Mouse (Mus musculus) lung, embryonic 15.5 days (tissue): Measurements from ENCODE around the gene Slc25a31. TPM values are rescaled to one million over a fixed set of nuclear protein-coding genes. Genes with fewer than 3 reads are reported as not detected.

Experiments used
- ATAC-seq: fragments of 200-750 bp; cut with Nextera tagmentation; 2 replicates; pipeline ENCODE4 v1.8.0; 2017; ENCODE audit warnings: moderate number of reproducible peaks, borderline replicate concordance; ENCODE audit not compliant: low FRiP score, low TSS enrichment; ENCODE audit errors: extremely low read depth
- H3K27ac ChIP-seq: fragments of 300-500 bp; sonication (generic); 2 replicates; pipeline ENCODE4 v1.5.1; 2015; ENCODE audit warnings: moderate library complexity, mild to moderate bottlenecking, inconsistent platforms
- H3K27me3 ChIP-seq: fragments of 300-500 bp; sonication (generic); 2 replicates; pipeline ENCODE4 v1.6.1; 2015; ENCODE audit warnings: inconsistent platforms
- H3K36me3 ChIP-seq: fragments of 300-500 bp; sonication (generic); 2 replicates; pipeline ENCODE4 v1.6.1; 2015; ENCODE audit warnings: inconsistent platforms
- H3K4me1 ChIP-seq: fragments of 300-500 bp; sonication (generic); 2 replicates; pipeline ENCODE4 v1.6.1; 2015; ENCODE audit warnings: inconsistent platforms
- H3K4me2 ChIP-seq: fragments of 300-500 bp; sonication (generic); 2 replicates; pipeline ENCODE4 v1.6.1; 2015; ENCODE audit warnings: inconsistent platforms, mild to moderate bottlenecking, moderate library complexity
- H3K4me3 ChIP-seq: fragments of 300-500 bp; sonication (generic); 2 replicates; pipeline ENCODE4 v1.5.1; 2015; ENCODE audit warnings: mild to moderate bottlenecking, inconsistent platforms
- H3K9ac ChIP-seq: fragments of 300-500 bp; sonication (generic); 2 replicates; pipeline ENCODE4 v1.6.1; 2015; ENCODE audit warnings: inconsistent platforms
- H3K9me3 ChIP-seq: fragments of 300-500 bp; sonication (generic); 2 replicates; pipeline ENCODE4 v1.6.1; 2016; ENCODE audit warnings: inconsistent platforms
- WGBS: fragments of 180-500 bp; shearing (Covaris S2); methylation state at CpG from one replicate; pipeline ENCODE4 v1.1.7; 2015; 5-methylcytosine and 5-hydroxymethylcytosine counted together
- polyA plus RNA-seq: library from polyadenylated mRNA; unstranded; fragments of >200 nt; fragmentation: Nextera tagmentation; extraction: Ambion mirVana; gene quantifications from 2 replicates; pipeline ENCODE4 v1.2.1, GENCODE M21; 2015

Slc25a31 gene
- 0.11 and 0.26 TPM in 2 replicates for polyA plus RNA-seq

DNA sequence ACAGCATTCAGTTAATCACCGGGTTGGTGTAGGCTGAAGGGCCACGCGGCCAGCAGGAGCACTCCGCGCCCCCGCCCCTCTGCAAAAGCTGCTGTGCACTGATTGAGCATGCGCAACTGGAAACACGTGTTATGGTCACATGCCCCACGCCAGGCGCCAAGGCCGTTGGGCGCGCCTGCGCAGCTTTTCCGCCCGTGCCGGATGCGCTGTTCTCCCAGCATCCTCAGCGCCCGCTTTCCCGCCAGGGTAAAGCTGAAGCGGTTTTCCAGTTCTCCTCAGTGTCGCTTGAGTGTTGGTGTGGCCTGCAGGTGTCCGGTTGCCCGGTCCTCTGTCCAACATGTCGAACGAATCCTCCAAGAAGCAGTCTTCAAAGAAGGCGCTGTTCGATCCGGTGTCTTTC lies at the start of gene Slc25a31:
Gene Slc25a31 (plus strand): TSS at position 201 of the 400 bp plus-strand sequence.
- no peaks in the 10 kb centered on the region for H3K4me1 ChIP-seq
- WGBS: 86% methylated on average over 30 of the region's 30 CpGs
- H3K27ac ChIP-seq: no peak within 1 kb of the TSS
- no peaks in the 10 kb centered on the region for H3K27me3 ChIP-seq
- no peak within 1 kb of the TSS for H3K4me2 ChIP-seq
- no peak within 1 kb of the TSS for H3K4me3 ChIP-seq
- H3K36me3 ChIP-seq: no peaks in the 10 kb centered on the region
- H3K9me3 ChIP-seq: no peaks in the 10 kb centered on the region
- no peak within 1 kb of the TSS for H3K9ac ChIP-seq
- ATAC-seq: no peak

DNA sequence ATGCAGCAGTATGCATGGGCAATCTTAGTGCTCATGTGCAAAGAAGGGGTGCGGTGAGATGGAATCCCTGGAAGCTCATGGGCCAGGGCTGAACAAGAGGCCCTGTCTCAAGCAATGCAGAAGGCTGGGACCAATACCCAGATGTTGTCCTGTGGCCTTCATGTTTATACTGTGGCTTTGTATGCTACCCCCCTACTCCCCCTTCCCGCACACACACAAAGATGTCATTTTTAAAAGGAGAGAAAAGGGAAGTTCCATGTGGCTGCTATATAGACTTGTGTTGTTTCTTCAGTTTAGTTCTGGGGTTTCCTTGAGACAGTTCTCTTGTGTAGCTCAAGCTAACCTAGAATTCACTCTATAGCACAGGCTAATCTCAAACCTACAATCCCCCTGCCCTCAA lies 48.4 kb upstream of the Slc25a31 start:
- 95% methylated on average over 2 of the region's 2 CpGs for WGBS
- Histone ChIP-seq H3K27ac (no peak overlapping the region), H3K9ac (no peak overlapping the region), H3K36me3 (no peaks in the 10 kb centered on the region), H3K27me3 (no peaks in the 10 kb centered on the region), H3K4me2 (no peak overlapping the region), H3K4me1 (no peaks in the 10 kb centered on the region), H3K4me3 (no peak overlapping the region), H3K9me3 (no peaks in the 10 kb centered on the region)
- ATAC-seq: no peak

DNA sequence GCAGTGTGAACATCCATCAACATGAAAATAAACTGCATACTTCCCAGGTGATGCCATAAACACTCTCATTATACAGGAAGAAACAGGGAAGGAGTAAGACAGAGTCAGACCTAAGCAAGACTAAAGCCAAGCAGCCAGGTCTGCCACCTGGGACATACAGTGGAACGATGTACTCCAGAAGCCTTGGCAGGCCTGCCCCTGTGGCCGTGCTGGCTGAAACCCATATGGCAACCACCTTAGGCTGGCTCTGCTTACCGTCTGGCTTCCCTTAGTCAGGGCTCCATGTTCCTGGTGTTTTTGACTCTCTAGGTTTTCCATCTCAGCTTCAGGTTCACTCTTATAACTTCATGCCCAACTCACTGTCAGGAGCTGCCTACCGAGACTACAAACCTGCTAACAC lies 42.5 kb upstream of the Slc25a31 start:
- Histone ChIP-seq H3K27me3 (no peaks in the 10 kb centered on the region), H3K27ac (no peak overlapping the region), H3K4me2 (no peak overlapping the region), H3K4me1 (no peaks in the 10 kb centered on the region), H3K9me3 (no peaks in the 10 kb centered on the region), H3K36me3 (no peaks in the 10 kb centered on the region), H3K9ac (no peak overlapping the region), H3K4me3 (no peak overlapping the region)
- 88% methylated on average over 4 of the region's 4 CpGs for WGBS
- no peak for ATAC-seq

DNA sequence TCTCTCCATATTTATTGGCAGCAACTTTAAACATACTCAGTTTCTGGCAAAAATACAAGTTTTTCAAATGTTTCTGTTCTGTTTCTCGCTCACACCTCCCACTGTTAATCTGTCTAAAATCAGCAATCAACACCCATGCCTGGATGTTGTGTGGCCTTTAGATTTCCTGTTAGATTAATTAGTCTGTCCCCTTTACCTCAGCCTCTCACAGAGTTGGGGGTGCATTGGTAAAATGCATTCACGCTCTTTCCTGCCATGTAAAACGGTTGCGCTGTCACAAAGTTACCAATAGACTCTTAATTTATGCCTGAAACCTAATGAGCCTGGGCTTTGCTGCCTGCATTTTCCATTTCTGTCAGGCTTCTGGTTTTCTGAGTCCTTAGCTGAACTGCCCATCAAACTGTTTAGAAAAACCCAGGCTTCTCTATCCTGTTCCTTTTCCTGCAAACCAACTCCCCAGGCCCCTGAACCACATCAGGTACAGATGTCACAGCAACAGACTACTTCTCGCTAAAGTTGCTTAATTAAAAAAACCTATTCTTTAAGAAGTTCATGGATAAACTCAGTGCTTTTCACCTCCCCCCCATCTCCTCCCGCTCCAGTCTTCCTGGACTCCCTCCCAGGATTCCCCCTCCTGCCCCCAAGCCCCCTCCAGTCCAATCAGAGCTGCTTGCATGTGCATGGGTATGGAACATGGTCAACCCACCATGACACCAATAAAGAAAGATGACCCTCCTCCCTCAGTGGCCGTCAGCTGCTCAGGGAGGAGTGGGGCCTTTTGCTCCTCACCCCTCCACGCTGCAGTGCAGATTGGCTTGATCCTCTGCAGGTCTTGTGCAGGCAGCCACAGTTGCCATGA lies 41.6 kb upstream of the Slc25a31 start:
- Histone ChIP-seq H3K4me2 (no peak overlapping the region), H3K4me3 (no peak overlapping the region), H3K9ac (no peak overlapping the region), H3K27ac (no peak overlapping the region), H3K27me3 (no peaks in the 10 kb centered on the region), H3K36me3 (no peaks in the 10 kb centered on the region), H3K9me3 (no peaks in the 10 kb centered on the region), H3K4me1 (no peaks in the 10 kb centered on the region)
- ATAC-seq: no peak
- 76% methylated on average over 8 of the region's 8 CpGs for WGBS

DNA sequence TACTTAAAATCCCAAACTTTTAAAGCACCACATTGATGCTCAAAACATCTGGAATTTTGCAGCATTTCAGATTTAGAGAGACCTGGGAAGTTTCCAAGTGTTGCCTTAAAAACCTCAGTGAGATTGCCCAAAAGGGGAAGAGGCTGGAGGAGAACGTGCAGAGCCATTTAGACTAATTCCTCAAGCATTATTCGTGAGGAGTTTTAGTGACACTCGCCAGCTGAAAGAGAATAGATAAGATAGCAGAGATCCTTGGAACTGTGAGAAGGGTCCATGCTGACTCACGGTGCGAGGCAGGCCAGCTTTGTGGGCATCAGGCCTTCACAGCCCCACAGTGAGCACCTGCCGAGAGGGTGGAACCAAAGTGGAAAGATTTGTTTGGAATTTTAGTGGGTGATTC lies 39.8 kb upstream of the Slc25a31 start:
- no peaks in the 10 kb centered on the region for H3K27me3 ChIP-seq
- H3K4me2 ChIP-seq: no peak overlapping the region
- WGBS: 54% methylated on average over 6 of the region's 6 CpGs
- H3K36me3 ChIP-seq: no peaks in the 10 kb centered on the region
- H3K4me1 ChIP-seq: no peaks in the 10 kb centered on the region
- ATAC-seq: no peak
- no peak overlapping the region for H3K4me3 ChIP-seq
- no peak overlapping the region for H3K9ac ChIP-seq
- no peaks in the 10 kb centered on the region for H3K9me3 ChIP-seq
- H3K27ac ChIP-seq: no peak overlapping the region

DNA sequence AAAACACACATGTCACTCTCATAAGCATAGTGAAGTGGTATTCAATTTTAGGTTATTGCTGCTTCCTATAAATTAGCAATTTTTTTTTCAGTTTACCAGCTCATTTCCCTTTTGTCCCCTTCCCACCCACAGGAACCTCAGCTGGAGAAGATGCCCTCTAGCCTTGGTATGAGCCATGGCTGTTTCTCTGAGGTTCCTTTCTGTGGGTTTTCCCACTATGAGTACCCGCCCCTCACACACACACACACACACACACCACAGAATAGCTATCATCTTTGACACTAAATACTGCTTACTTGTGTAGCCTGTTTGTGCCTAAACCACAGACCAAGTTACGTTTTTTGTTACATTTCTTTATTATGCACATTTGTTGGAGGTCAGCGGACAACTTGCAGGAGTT lies 39.3 kb upstream of the Slc25a31 start:
- no peak for ATAC-seq
- H3K4me3 ChIP-seq: no peak overlapping the region
- no peak overlapping the region for H3K4me2 ChIP-seq
- H3K36me3 ChIP-seq: no peaks in the 10 kb centered on the region
- 95% methylated on average over 3 of the region's 3 CpGs for WGBS
- no peak overlapping the region for H3K9ac ChIP-seq
- no peak overlapping the region for H3K27ac ChIP-seq
- H3K4me1 ChIP-seq: no peaks in the 10 kb centered on the region
- no peaks in the 10 kb centered on the region for H3K9me3 ChIP-seq
- H3K27me3 ChIP-seq: no peaks in the 10 kb centered on the region

DNA sequence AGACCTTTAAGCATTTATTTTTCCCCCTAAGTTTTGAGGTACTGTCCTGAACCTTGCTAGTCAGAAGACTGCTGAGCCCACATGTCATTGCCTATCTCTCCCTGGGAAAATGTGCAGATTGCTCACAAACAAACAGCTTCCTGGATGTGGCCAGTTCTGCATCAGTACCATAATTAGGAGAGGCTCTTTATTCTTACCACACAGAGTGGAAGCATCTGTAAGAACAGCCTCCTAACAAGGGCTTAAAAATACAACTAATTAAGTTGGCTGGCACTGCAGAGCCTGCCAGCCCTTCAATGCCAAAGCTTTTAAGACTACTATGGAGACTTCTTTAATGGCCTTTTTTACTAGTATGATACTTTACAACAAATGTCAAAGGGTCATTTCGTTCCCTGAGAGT lies 35.1 kb upstream of the Slc25a31 start:
- H3K27ac ChIP-seq: no peak overlapping the region
- no peaks in the 10 kb centered on the region for H3K27me3 ChIP-seq
- H3K4me2 ChIP-seq: no peak overlapping the region
- no peaks in the 10 kb centered on the region for H3K4me1 ChIP-seq
- no peaks in the 10 kb centered on the region for H3K9me3 ChIP-seq
- ATAC-seq: no peak
- 77% methylated on average over 1 of the region's 1 CpGs for WGBS
- H3K9ac ChIP-seq: no peak overlapping the region
- H3K36me3 ChIP-seq: no peaks in the 10 kb centered on the region
- no peak overlapping the region for H3K4me3 ChIP-seq

DNA sequence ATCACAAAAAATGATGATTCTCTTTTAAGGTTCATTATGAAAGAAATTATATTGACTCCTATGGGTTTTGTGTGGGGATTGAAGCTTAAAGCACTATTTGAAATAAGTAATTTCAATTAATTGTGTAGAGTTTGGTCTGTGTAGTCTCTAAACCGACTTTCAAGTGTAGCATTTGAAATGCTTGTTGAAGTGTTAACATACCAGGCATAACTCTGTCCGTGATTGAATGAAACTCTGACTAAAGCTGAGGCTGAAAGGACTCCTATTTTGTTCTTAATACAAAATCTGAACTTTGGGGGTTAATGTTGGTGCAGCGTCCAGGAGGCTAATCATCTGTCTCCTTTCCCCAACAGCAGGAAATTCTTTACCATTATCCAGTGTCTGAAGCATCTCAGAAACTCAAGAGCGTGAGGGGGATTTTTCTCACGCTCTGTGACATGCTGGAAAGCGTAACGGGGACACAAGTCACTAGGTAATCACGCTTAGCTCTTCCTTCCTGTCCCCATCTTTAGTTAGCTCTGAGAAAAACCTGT lies 33.7 kb upstream of the Slc25a31 start:
- H3K4me1 ChIP-seq: no peaks in the 10 kb centered on the region

DNA sequence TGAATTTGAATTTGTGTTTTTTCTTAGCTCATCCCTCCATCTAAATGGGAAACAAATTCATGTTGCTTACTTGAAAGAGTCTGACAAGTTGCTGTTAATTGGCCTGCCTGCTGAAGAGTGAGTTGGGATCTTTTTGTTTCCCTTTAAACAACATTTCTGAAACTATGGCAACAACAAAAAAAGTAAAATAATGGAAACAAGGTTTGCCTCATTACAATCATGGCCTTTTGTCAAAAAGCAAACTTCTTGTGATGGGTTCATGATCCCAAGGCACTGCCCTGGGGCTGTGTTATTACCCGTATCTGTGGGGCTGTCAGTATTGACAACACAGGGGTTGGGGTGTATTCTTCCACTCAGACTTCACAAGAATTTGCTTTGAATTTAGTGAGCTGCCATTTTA lies 29.8 kb upstream of the Slc25a31 start:
- Histone ChIP-seq H3K9ac (no peak overlapping the region), H3K9me3 (no peaks in the 10 kb centered on the region), H3K27me3 (no peaks in the 10 kb centered on the region), H3K4me3 (no peak overlapping the region), H3K4me2 (no peak overlapping the region), H3K27ac (no peak overlapping the region), H3K36me3 (no peaks in the 10 kb centered on the region), H3K4me1 (no peaks in the 10 kb centered on the region)
- 69% methylated on average over 1 of the region's 1 CpGs for WGBS
- no peak for ATAC-seq

More for the DNA sequence above, 33.7 kb upstream of the Slc25a31 start:
- H3K9me3 ChIP-seq: no peaks in the 10 kb centered on the region
- no peaks in the 10 kb centered on the region for H3K36me3 ChIP-seq
- no peak overlapping the region for H3K4me2 ChIP-seq
- H3K27me3 ChIP-seq: no peaks in the 10 kb centered on the region
- WGBS: 38% methylated on average over 8 of the region's 8 CpGs
- no peak overlapping the region for H3K4me3 ChIP-seq
- ATAC-seq: no peak
- H3K9ac ChIP-seq: no peak overlapping the region
- H3K27ac ChIP-seq: no peak overlapping the region

DNA sequence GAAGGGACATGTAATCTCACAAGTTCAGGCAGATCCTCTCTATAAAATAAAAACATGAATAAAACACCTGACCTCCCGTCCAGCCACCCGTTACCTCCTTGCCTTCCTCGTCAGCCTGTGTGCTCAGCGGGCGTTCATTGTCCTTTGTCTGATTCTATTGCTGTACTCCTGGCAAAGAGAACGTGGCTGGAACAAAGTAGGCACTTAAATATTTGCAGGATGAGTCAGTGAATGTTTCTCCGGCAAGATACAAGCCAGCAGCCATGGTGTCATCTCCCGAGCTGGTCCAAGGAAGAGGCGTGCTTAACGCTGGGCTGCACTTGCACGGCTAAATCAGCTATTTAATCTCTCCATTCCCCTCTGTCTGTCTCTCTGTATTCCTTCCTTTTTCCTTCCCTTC lies 26.3 kb upstream of the Slc25a31 start:
- Histone ChIP-seq H3K9me3 (no peaks in the 10 kb centered on the region), H3K4me1 (0 out of 2 replicates have a peak, but pooled peaks cover 5% of the 10 kb centered on the region), H3K4me2 (no peak overlapping the region), H3K36me3 (no peaks in the 10 kb centered on the region), H3K9ac (no peak overlapping the region), H3K27ac (no peak overlapping the region), H3K4me3 (no peak overlapping the region), H3K27me3 (no peaks in the 10 kb centered on the region)
- ATAC-seq: no peak
- 62% methylated on average over 11 of the region's 11 CpGs for WGBS

DNA sequence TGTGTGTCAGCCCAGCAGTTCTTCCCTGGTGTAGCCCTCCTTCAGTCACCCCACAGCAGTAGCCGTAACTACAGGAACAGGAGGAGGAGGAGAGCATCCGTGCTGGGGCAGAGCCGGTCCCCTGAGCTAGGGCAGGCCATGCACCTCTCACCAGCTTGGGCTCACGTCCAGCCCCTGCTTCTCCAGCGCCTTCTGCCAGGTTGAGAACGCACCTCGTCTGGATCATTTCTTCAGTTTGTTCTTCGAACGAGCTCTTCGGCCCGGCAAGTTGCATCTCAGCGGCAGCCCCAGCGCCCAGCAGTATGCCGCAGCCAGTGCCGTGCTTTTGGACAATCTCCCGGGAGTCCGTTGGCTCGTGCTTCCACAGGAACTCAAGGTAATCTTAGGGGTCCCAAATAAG lies 25.5 kb upstream of the Slc25a31 start:
- Histone ChIP-seq H3K36me3 (no peaks in the 10 kb centered on the region), H3K4me1 (0 out of 2 replicates have a peak, but pooled peaks cover 5% of the 10 kb centered on the region), H3K4me2 (no peak overlapping the region), H3K27ac (no peak overlapping the region), H3K27me3 (no peaks in the 10 kb centered on the region), H3K4me3 (no peak overlapping the region), H3K9me3 (no peaks in the 10 kb centered on the region), H3K9ac (no peak overlapping the region)
- no peak for ATAC-seq
- WGBS: 92% methylated on average over 18 of the region's 18 CpGs

DNA sequence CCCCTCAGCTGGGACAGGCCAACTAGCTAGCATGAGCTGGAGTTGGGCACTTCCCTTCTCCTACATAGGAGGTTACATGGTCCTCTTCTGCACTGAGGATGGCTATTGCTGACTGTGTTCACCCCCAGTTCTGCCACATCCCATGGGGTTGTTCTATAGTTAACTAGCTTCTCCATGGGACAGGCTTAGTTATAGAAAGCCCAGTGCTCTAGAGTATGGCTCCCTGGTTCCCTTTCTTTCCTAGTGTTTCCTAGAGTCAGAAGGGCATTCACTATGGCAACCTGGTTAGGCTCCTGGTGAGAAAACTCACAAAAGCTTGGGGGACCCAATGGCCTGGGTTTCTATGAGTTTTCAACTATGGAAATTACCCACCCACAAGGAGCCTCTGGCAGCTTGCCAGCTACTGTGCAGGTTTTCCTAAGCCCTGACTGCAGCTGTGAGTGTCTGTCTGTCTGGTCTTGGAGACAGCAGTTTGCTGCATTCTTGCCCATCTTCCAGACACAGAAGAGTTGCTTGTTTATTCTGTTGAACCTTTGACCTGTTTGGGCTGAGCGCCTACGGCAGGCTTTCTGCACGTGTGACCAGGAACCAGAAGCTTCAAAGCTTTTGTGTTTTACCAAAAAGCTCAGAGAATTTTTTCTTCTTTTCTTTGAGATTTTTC lies 22.7 kb upstream of the Slc25a31 start:
- Histone ChIP-seq H3K4me3 (no peak overlapping the region), H3K9ac (no peak overlapping the region), H3K4me2 (no peak overlapping the region), H3K4me1 (0 out of 2 replicates have a peak, but pooled peaks cover 5% of the 10 kb centered on the region), H3K36me3 (no peaks in the 10 kb centered on the region), H3K27ac (no peak overlapping the region), H3K9me3 (no peaks in the 10 kb centered on the region), H3K27me3 (no peaks in the 10 kb centered on the region)
- no peak for ATAC-seq
- 12% methylated on average over 3 of the region's 3 CpGs for WGBS
